Mouse (Mus musculus) embryonic facial prominence, embryonic 15.5 days (tissue): ENCODE measurements at regions not wholly inside any gene's neighbourhood (a gene's known extent, or its start where the extent isn't known, plus 50 kb on each side); places are given as distances from the start of the nearest gene placed in this dataset.

Experiments used
- ATAC-seq: fragments of 200-750 bp; cut with Nextera tagmentation; 2 replicates; pipeline ENCODE4 v1.8.0; 2017; ENCODE audit warnings: low read depth, moderate TSS enrichment; ENCODE audit not compliant: insufficient number of reproducible peaks, low FRiP score, low TSS enrichment
- H3K27ac ChIP-seq: fragments of 300-500 bp; sonication (generic); replicated peaks from 2 replicates; pipeline ENCODE4 v1.5.1; 2015; ENCODE audit warnings: mild to moderate bottlenecking, inconsistent platforms
- H3K27me3 ChIP-seq: fragments of 300-500 bp; sonication (generic); 2 replicates; pipeline ENCODE4 v1.6.1; 2015; ENCODE audit warnings: inconsistent platforms
- H3K36me3 ChIP-seq: fragments of 300-500 bp; sonication (generic); 2 replicates; pipeline ENCODE4 v1.6.1; 2015; ENCODE audit warnings: mild to moderate bottlenecking, inconsistent platforms
- H3K4me1 ChIP-seq: fragments of 300-500 bp; sonication (generic); 2 replicates; pipeline ENCODE4 v1.6.1; 2015; ENCODE audit warnings: inconsistent platforms
- H3K4me2 ChIP-seq: fragments of 300-500 bp; sonication (generic); replicated peaks from 2 replicates; pipeline ENCODE4 v1.6.1; 2015; ENCODE audit warnings: mild to moderate bottlenecking, inconsistent platforms
- H3K4me3 ChIP-seq: fragments of 300-500 bp; sonication (generic); replicated peaks from 2 replicates; pipeline ENCODE4 v1.5.1; 2015; ENCODE audit warnings: mild to moderate bottlenecking, inconsistent platforms
- H3K9ac ChIP-seq: fragments of 300-500 bp; sonication (generic); 2 replicates; pipeline ENCODE4 v1.6.1; 2015; ENCODE audit warnings: inconsistent platforms
- H3K9me3 ChIP-seq: fragments of 300-500 bp; sonication (generic); replicated peaks from 2 replicates; pipeline ENCODE4 v1.6.1; 2016; ENCODE audit warnings: inconsistent platforms
- WGBS: fragments of 180-500 bp; shearing (Covaris S2); methylation state at CpG from one replicate; pipeline ENCODE4 v1.1.7; 2015; 5-methylcytosine and 5-hydroxymethylcytosine counted together

GRCm38 (mm10) chr8:34623783-34624182 lies 512.2 kb upstream of the Gm10131 start:
- Histone ChIP-seq H3K27me3 (no peaks in the 10 kb centered on the region), H3K4me3 (no peak overlapping the region), H3K4me2 (no peak overlapping the region), H3K36me3 (no peaks in the 10 kb centered on the region), H3K4me1 (no peaks in the 10 kb centered on the region), H3K9ac (no peak overlapping the region), H3K27ac (no peak overlapping the region), H3K9me3 (no peaks in the 10 kb centered on the region)
- WGBS: 18% methylated on average over 7 of the region's 7 CpGs
- no peak for ATAC-seq

- no peak for ATAC-seq
- peak overlapping the region; percentile 22; the same call in 1 of the 2 replicates for H3K27ac ChIP-seq
- no peaks in the 10 kb centered on the region for H3K4me1 ChIP-seq
- no peak overlapping the region for H3K9ac ChIP-seq
- H3K9me3 ChIP-seq: no peaks in the 10 kb centered on the region
- 64% methylated on average over 25 of the region's 25 CpGs for WGBS
- H3K4me3 ChIP-seq: no peak overlapping the region
- H3K4me2 ChIP-seq: no peak overlapping the region
- no peaks in the 10 kb centered on the region for H3K27me3 ChIP-seq
- no peaks in the 10 kb centered on the region for H3K36me3 ChIP-seq
These were observed 510.9 kb upstream of the Gm10131 start for GRCm38 (mm10) chr8:34622177-34623114.

- H3K36me3 ChIP-seq: no peaks in the 10 kb centered on the region
- no peaks in the 10 kb centered on the region for H3K27me3 ChIP-seq
- no peak for ATAC-seq
- WGBS: 27% methylated on average over 4 of the region's 5 CpGs
- H3K4me3 ChIP-seq: no peak overlapping the region
- no peak overlapping the region for H3K4me2 ChIP-seq
- no peaks in the 10 kb centered on the region for H3K4me1 ChIP-seq
- no peaks in the 10 kb centered on the region for H3K9me3 ChIP-seq
- no peak overlapping the region for H3K9ac ChIP-seq
- H3K27ac ChIP-seq: no peak overlapping the region
These were observed 506.5 kb upstream of the Gm10131 start for GRCm38 (mm10) chr8:34618046-34618445.

GRCm38 (mm10) chr8:34614987-34615386 lies 503.4 kb upstream of the Gm10131 start:
- no peaks in the 10 kb centered on the region for H3K9me3 ChIP-seq
- no peak overlapping the region for H3K4me3 ChIP-seq
- H3K4me1 ChIP-seq: no peaks in the 10 kb centered on the region
- 68% methylated on average over 4 of the region's 4 CpGs for WGBS
- no peak overlapping the region for H3K4me2 ChIP-seq
- no peaks in the 10 kb centered on the region for H3K27me3 ChIP-seq
- no peaks in the 10 kb centered on the region for H3K36me3 ChIP-seq
- H3K9ac ChIP-seq: no peak overlapping the region
- no peak overlapping the region for H3K27ac ChIP-seq
- ATAC-seq: no peak

- Histone ChIP-seq H3K36me3 (no peaks in the 10 kb centered on the region), H3K27me3 (no peaks in the 10 kb centered on the region), H3K4me3 (no peak overlapping the region), H3K27ac (no peak overlapping the region), H3K4me2 (no peak overlapping the region), H3K4me1 (no peaks in the 10 kb centered on the region), H3K9me3 (no peaks in the 10 kb centered on the region), H3K9ac (no peak overlapping the region)
- WGBS: 59% methylated on average over 10 of the region's 10 CpGs
- no peak for ATAC-seq
These were observed 502.5 kb upstream of the Gm10131 start for GRCm38 (mm10) chr8:34614031-34614526.

- H3K4me1 ChIP-seq: no peaks in the 10 kb centered on the region
- no peak for ATAC-seq
- no peak overlapping the region for H3K27ac ChIP-seq
- H3K4me2 ChIP-seq: no peak overlapping the region
- WGBS: 78% methylated on average over 5 of the region's 5 CpGs
- H3K9me3 ChIP-seq: no peaks in the 10 kb centered on the region
- H3K27me3 ChIP-seq: no peaks in the 10 kb centered on the region
- no peak overlapping the region for H3K4me3 ChIP-seq
- H3K9ac ChIP-seq: no peak overlapping the region
- H3K36me3 ChIP-seq: no peaks in the 10 kb centered on the region
These were observed 501.6 kb upstream of the Gm10131 start for GRCm38 (mm10) chr8:34613138-34613537.

GRCm38 (mm10) chr8:34612396-34612795 lies 500.9 kb upstream of the Gm10131 start:
- Histone ChIP-seq H3K9me3 (no peaks in the 10 kb centered on the region), H3K27me3 (no peaks in the 10 kb centered on the region), H3K27ac (no peak overlapping the region), H3K4me3 (no peak overlapping the region), H3K9ac (no peak overlapping the region), H3K4me2 (no peak overlapping the region), H3K4me1 (no peaks in the 10 kb centered on the region), H3K36me3 (no peaks in the 10 kb centered on the region)
- WGBS: 73% methylated on average over 3 of the region's 3 CpGs
- ATAC-seq: no peak

GRCm38 (mm10) chr8:34610186-34610585 lies 498.6 kb upstream of the Gm10131 start:
- no peak overlapping the region for H3K9ac ChIP-seq
- H3K4me1 ChIP-seq: no peaks in the 10 kb centered on the region
- H3K36me3 ChIP-seq: no peaks in the 10 kb centered on the region
- no peaks in the 10 kb centered on the region for H3K27me3 ChIP-seq
- H3K4me2 ChIP-seq: no peak overlapping the region
- H3K27ac ChIP-seq: no peak overlapping the region
- H3K4me3 ChIP-seq: no peak overlapping the region
- ATAC-seq: no peak
- H3K9me3 ChIP-seq: no peaks in the 10 kb centered on the region

GRCm38 (mm10) chr8:34607426-34607825 lies 495.9 kb upstream of the Gm10131 start:
- Histone ChIP-seq H3K27ac (no peak overlapping the region), H3K36me3 (no peaks in the 10 kb centered on the region)
- no peak for ATAC-seq

GRCm38 (mm10) chr8:34605031-34605430 lies 493.5 kb upstream of the Gm10131 start:
- Histone ChIP-seq H3K4me2 (no peak overlapping the region), H3K27me3 (no peaks in the 10 kb centered on the region), H3K4me1 (no peaks in the 10 kb centered on the region), H3K27ac (no peak overlapping the region), H3K9me3 (no peaks in the 10 kb centered on the region), H3K4me3 (no peak overlapping the region), H3K9ac (no peak overlapping the region), H3K36me3 (no peaks in the 10 kb centered on the region)
- 89% methylated on average over 2 of the region's 2 CpGs for WGBS
- no peak for ATAC-seq

More at GRCm38 (mm10) chr8:34607426-34607825, 495.9 kb upstream of the Gm10131 start:
- H3K4me1 ChIP-seq: no peaks in the 10 kb centered on the region
- 95% methylated on average over 2 of the region's 2 CpGs for WGBS
- H3K4me2 ChIP-seq: no peak overlapping the region
- no peak overlapping the region for H3K4me3 ChIP-seq
- no peaks in the 10 kb centered on the region for H3K9me3 ChIP-seq
- no peaks in the 10 kb centered on the region for H3K27me3 ChIP-seq
- H3K9ac ChIP-seq: no peak overlapping the region

GRCm38 (mm10) chr8:34604581-34604980 lies 493.0 kb upstream of the Gm10131 start:
- ATAC-seq: no peak
- Histone ChIP-seq H3K4me2 (no peak overlapping the region), H3K4me1 (no peaks in the 10 kb centered on the region), H3K36me3 (no peaks in the 10 kb centered on the region), H3K27me3 (no peaks in the 10 kb centered on the region), H3K9ac (no peak overlapping the region), H3K4me3 (no peak overlapping the region), H3K9me3 (no peaks in the 10 kb centered on the region), H3K27ac (no peak overlapping the region)
- WGBS: 63% methylated on average over 2 of the region's 2 CpGs
